Mouse (Mus musculus) right cerebral cortex, postnatal 10 days (tissue): ENCODE data around the gene Klf4.

ENCODE experiments used
- DNase-seq, 2 experiments: peaks; one replicate each; pipeline ENCODE4 v3.0.0; 2021; ENCODE audit warnings: low spot score in 2 of 2

Klf4 gene

DNA sequence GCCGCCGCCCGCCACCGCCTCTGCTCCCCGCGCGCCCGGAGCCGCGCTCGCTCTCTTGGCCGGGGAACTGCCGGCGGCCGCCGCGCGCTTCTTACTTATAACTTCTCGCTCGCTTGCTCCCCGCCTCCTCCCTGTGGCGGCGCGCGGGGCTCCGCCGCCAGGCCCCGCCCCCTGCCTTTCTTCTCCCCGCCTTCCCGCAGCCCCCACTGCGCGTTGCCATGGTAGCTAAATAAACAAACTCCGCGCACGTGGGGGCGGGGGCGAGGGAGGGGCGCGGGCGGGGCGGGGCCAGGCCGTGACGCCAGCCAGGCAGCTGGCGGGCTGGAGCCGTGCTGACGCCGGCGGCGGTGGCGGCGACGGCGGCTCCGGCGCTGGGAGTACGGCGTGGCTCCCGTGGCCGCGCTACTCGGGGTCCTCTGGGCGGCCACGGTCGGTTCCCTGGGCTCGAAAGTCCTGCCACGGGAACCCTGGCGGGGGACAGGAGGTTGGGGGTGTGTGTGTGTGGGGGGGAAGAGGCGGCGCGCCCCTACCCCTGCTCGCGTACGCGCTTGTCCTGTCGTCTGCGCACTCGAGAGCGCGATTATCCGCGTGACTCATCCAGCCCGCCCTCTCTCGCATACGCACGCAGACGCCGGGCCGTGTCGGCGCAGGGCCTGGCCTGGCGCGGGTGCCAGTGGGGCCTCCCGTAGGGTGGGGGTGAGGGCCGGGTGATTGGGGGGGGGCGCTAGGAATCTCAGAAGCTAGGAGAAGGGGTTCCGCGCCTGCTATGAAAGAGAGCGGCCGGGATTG lies at the start of gene Klf4:
Gene Klf4 (minus strand): TSS at position 60 of the 789 bp plus-strand sequence.
- DNase-seq: peak; percentile 94 to 95

DNA sequence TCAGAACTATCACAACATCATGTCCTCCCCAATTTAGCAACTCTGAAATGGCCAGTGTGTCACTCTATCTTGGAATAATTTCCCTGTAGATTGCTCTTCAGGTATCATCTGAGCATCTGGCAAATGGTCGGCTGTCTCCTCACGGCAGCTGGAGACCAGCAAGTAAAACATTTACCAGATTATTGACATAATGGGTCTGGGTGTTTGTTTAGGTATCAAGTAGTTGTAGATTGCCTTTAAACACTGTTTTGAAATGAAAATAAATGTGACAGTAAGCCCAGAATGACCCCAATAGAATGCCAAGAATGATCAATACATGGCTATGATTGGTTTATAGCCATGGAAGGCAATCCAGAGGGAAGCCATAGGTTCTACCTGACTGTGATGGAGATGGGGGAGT lies 39.2 kb upstream of the Klf4 start:
- DNase-seq: no peak

DNA sequence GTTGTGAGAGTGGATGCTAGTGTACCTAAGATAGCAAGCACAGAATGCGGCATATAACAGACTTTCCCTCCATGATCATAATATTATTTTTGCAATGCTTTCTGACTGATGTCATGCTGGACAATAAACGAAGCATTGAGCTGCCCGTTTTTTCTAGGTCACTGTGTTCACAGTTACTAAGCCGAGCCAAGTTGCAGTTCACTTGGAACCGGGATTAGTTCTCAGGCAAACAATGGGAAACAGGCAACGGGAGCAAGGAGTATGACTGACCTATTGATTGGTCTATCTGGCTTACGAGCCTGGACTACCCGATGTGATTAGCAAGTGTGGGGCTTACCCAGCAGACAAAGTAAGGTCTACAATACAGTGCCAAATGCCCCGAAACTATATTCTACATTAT lies 35.7 kb upstream of the Klf4 start:
- no peak for DNase-seq

DNA sequence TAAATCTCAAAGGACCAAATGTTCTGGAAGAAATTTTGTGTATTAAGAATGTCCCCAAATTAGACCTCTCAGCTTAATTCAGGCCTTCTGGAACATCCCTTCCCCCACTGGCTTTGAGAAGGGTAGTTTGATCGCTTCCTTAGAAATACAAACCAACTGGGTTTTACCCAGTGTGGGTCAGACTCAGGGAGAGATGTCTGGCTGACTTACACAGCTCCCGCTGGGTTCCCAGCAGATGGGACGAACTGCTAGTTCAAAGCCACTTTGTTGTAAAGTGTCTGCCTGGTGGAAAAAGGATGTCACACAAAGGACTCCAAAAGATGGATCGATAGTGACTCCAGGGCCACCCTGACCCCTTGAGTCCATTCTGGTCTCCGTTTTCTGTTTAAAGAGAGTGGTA lies 35.3 kb upstream of the Klf4 start:
- no peak for DNase-seq

DNA sequence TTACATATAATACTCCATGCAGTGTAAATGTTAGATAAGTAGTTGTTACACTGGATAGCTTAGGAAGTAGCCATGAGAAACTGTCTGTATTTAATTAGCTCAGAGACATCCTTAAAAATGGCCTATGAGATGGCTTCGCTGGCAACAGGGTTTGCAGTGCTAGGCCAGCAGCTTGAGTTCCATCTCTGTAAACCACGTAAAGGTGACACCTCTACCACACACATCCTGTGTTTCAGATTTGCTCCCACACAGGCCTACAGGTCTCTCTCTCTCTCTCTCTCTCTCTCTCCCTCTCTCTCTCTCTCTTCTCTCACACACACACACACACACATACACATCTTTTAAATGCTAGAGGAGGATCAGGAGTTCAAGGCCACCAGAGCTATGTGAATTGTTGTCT lies 32.1 kb upstream of the Klf4 start:
- DNase-seq: no peak

DNA sequence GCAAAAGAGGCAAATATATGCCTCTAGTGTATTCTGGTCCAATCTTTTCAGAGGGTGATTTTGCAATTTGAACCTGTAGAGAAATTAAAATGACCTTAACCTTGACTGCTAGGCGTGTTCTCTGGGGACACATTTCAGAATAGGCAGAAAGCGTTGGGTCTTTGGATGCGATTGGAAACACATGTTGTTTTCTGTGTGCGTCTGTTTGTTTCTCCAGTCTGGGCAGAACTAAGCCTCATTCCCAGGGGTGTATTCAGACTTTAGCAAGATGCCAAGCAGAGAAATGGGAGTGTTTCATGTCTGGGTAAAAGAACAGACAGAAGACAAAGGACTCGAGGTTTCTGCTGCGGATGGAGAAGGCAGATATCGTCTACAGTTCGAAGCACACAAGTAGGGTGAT lies 30.8 kb upstream of the Klf4 start:
- no peak for DNase-seq

DNA sequence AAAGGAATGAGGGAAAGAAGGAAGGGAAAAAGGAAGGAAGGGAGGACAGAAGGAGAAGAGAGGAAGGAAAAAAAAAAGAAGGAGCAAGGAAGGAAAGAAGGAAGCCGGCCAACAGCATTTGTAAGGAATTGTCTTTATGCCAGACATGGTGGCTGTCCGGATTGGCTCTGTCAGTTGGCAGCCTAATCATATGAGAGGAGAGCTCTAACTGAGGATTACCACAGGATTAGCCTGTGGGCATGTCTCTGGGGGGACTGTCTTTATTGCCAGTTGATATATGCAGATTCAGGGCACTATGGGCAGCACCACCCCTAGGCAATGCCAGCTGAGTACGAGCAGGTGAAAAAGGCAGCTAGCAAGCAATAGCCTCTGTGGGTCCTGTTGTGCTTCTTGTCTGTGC lies 29.8 kb upstream of the Klf4 start:
- peak in 1 of 2 experiments; percentile 36 for DNase-seq

DNA sequence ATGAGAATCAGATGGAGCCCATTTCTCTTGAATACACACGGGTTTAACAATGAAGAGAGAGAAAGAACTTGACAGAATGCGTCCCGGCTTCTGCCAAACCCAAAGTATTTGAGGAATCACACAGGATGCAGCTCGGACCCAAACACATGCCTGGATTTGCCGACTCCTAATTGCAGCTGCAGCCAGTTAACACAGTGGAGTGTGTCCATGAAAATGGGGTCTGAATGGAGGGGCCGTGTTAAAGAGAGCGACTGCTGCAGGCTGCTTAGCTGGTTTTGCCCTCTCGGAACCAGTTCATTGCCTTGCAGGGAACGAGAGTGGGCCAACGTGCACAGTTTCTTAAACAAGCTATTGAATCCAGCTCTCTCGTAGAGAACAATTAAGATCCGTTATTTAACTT lies 14.6 kb upstream of the Klf4 start:
- DNase-seq: no peak

DNA sequence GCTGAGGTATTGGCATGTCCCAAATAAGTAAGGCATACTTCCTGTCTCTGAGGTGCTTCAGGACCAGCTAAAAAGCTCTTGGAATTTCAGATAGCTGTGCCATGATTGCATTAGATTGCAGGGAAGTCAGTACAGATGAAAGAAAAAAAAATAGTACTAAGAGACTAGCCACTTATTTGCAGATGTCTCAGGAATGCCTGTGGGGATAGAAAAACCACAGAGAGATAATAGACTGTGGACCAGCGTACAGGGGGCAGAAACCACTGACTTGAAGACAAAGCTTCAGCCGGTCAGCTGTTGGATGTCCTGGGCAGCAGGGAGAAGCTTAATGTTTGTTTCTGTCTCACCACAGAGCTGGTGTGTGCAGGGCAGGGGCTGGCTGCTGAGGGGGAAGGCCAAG lies 10.5 kb upstream of the Klf4 start:
- no peak for DNase-seq

DNA sequence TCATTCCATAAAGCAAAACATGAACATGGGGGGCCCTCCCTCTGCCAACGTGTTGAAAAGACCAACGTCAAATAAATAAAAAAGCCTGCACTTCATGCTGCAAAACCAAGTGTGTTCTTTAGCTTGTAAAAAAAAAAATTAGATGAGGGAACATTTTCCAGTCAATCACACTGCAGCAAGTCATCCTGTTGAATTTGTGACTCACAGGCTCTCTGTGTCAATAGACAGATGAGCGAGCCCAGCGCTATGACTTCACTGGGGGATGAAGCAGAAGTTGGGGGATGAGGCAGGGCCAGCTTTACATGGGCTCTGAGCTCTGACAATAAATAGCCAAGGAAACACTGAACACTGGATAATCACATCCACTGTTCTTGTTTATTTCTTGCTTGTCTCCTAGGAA lies 9.4 kb upstream of the Klf4 start:
- DNase-seq: no peak

DNA sequence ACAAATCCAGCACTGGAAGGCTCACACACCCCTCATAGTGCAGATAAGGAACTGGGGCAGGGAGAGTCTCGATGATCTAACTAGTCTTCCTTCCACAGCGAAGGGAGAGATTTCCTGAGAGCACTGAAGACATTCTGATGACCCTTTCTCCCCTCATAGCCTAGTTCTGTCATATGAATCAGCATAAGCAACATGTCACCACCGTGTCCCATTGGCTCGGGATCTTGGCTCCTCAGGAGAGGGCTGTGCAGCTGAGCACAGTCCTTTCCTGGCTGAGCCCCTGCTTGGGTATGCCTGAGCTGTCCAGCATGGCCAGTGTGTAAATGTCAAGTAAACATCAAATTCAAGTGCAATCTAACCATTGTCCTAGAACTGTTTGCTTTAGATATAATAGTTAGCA lies 9.0 kb upstream of the Klf4 start:
- DNase-seq: no peak

DNA sequence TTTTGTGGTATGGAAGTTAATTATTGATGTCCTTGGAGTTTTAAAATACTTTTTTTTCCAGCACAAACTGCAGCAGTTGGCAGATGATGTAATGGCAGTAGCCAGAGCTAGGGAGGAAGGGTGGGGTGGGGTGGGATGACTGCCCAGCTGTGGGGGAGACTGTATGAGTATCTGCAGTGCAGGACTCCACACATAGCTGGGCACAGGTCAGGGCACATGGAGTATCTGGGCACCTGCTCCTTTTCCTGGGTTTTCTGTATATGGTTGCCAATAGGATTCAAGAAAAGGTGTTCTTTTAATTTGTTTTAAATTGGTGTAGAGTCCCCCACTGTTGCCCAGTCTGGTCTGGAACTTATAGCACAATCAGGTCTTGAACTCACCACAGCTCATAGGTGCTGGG lies 2.7 kb upstream of the Klf4 start:
- DNase-seq: no peak

DNA sequence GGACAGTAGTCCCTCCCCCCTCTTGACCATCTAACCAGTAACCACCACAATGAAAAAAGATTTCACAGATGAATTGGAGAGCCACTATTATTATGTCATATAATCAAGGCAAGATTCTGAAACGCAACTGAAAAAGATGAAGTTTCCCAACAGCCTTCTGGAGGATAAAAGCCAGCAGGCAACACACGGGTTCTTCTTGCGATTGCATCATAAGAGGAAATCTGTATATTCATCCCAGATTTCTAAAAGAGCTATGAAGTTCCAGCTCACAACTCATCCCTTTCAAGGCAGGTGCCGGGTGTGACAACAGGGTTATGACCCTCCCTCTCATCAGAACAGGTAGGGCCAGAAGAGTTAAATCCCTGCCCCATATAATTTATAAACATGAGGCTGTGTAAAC lies 2.2 kb upstream of the Klf4 start:
- DNase-seq: no peak

DNA sequence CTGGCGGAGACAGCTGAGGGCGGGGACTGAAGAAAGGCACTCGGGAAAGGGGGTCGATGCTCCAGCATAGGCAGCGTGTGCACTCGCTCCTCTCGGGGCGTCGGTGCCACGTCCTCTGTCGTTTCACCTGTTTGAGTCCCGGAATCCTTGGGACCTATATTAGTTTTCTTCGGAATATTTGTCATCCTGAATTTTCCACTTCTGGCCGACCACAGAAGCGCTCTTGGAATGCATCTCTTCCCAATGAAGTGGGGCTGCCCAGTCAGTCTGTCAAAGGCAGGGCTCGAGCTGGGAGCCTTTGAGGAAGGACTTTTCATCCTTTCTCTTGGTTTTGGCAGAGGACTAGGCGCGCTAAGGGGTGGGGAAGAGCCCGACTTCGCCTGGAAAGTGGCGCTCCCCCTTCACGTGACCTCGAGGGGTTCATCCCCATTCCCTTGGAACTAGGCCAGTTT lies 1.6 kb upstream of the Klf4 start:
- peak in 1 of 2 experiments; percentile 35 for DNase-seq

DNA sequence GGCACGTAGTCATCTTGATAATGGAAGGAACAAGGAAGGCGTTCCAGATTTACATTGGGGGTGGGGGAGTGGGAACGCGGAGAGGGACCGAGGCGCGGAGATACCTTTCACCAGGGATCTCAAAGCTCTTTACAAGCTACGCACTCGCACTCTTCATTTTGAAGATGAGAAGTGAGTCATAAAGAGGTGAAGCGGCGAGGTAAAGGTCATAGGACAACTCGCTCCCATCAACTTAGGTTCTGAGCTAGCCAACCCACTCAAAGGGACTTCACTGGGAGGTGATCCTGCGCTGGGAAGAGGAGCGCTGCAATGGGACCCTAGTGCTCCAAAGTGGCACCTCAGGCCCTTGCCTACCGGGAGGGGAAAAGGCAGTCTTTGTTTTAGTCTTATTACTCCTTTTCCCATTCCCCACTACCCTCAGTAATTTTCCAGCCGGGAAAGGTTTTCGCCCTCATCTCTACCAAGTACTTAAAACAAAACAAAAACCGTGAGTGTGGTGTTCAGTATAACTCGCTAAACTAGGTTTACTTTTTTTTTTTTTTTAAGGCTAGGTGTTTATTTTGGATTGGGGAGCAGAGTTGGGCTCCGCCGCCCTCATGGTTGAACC lies 1.0 kb upstream of the Klf4 start:
- no peak for DNase-seq

DNA sequence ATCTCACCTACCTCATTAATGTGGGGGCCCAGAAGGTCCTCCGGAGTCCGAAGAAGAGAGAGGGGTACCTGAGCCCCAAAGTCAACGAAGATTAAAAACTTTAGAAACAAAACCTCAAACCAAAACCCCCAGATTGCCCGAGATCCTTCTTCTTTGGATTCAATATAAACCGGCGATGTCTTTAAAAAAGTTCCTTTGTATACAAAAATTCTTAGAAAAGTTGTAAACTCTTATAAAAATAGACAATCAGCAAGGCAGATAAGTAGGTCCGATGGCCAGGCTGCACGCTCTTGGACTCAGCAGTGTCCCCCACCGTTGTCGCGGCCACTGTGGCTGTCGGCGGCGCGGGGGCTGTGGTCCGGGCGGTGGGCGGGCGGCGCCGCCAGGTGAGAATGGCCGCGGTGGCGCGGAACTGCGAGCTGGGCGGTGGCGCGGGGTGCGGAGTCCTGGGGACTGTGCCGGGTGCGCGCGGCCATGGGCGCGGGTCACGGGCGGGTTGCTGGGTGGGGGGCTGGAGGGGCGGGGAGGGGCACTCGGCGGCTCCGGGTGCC lies 335 bp downstream of the Klf4 start:
- DNase-seq: no peak

DNA sequence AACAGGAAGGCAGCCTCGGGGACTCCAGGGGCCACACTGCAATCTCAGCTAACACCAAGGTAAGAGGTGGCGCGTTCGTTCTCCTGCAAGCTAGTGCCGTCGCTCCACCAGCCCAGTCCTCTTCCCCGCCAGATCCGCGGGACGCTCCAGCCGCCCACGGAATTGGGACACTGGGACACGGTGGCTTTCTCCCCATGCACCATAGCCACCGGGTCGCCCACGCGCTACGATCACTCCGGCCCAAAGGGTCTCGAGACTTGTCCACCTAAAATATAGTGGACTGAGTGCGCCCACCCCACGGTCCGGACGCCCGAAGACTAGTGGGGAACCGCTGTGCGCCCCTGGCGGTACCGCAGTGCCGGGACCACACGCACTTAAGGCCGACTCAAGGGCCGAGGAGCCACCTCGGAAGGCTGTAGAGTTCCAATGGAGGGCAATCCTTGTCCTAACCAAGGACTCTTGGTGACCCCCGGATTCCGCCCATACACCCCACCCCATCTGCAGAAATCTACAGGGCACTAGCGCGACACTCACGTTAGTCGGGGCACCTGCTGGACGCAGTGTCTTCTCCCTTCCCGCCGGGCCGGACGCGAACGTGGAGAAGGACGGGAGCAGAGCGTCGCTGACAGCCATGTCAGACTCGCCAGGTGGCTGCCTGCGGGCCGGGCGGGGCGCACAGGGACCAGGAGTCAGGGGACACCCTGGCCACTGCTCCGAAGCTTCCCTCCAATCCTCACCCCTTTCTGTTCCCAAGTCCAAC lies 990 bp downstream of the Klf4 start:
- DNase-seq: peak; percentile 40 to 44

DNA sequence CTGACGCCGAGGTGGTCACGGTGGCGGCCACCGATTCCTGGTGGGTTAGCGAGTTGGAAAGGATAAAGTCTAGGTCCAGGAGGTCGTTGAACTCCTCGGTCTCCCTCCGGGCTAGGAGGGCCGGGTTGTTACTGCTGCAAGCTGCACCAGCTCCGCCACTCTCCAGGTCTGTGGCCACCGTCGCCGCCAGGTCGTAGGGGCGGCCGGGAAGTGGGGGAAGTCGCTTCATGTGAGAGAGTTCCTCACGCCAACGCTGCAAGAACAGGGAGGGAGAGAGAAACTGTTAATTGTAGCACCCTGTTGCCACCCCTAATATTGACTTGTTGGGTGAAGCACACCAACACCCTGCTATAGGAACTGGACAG lies 1.6 kb downstream of the Klf4 start:
- DNase-seq: no peak

DNA sequence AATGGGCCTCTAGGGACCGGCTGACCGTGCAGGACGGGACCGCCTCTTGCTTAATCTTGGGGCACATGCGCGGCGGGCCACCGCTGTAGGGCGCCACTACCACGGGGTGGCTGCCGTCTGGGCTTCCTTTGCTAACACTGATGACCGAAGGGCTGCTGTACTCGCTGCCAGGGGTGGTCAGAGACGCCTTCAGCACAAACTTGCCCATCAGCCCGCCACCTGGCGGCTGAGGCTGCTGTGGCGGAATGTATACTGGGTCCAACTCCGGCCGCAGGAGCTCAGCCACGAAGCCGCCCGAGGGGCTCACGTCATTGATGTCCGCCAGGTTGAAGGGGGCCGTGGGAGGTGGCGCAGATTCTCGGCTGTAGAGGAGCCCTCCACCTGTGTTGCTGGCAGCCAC lies 2.0 kb downstream of the Klf4 start:
- DNase-seq: peak; percentile 78 to 80

DNA sequence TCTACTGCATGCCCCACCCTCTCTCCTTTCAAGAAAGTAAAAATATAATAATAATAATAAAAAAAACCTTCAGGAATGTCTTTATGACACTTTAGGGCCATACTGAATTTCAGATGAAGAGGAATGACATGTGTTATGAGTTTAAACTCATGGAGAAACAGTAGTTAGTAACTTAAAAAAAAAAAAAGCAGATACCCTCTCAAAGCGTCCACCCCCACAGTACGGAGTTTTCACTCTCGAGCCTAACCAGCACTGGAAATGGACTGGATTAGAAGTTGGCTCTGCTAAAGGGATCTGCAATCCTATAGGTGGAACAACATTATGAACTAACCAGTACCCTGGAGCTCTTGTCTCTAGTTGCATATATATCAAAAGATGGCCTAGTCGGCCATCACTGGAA lies 3.9 kb downstream of the Klf4 start:
- DNase-seq: no peak

DNA sequence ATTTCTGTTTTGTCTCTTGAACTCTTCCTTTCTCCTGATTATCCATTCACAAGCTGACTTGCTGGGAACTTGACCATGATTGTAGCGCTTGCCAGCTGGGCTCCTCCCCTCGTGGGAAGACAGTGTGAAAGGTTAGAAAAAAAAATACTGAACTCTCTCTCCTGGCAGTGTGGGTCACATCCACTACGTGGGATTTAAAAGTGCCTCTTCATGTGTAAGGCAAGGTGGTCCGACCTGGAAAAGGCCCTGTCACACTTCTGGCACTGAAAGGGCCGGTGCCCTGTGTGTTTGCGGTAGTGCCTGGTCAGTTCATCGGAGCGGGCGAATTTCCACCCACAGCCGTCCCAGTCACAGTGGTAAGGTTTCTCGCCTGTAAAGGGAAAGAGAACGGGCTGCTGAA lies 4.3 kb downstream of the Klf4 start:
- no peak for DNase-seq

DNA sequence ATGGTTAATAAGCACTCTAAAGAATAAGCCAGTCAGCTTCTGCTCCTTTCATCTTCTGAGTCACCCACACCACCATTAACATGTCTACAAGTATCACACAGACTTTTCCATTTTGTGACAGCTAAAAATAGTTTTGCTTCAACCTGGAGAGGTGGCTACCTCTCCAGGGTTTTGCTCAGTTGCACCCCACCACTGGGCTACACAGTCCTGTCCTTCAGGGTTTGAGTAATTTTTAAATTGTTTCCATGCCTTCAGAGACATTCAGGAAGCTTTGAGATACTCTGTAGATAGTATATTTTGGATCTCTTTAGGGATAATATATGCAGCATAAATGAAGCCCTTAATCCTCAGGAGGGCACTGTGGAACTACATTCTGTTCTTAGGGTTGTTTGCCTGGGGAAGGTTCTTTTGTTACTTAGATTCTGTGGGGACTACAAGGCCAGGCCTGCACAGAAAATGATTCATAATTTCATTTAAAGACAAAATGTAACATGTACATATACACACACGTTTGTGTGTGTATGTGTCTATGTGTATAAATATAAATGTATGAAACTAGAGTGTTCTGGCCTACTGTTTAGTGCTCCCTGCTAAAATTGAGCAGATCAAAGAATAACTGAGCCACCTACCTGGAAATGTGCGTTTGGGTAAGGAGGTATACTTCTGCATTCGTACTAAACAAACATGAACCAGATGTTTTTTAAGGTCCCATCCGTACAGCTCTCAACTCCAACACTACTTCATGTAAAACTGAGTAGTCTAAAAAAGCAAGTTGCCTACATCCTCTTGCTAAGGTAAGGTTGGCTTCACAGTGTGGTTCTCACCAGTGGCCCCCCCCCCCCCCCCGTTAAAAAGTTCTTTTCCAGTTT lies 5.8 kb downstream of the Klf4 start:
- no peak for DNase-seq
